Mouse (Mus musculus): ENCODE measurements around the gene Nup107.

- TF ChIP-seq GATA1 (IDR thresholded peaks at IDR 0.05; ENCODE audit: low read length) (no peak), TAL1 (IDR thresholded peaks at IDR 0.05; ENCODE audit: low read length) (no peak)
Observed at GRCm38 (mm10) chr10:117840431-117840995, 48.0 kb upstream of the Nup107 start.

Data from erythroblast, embryonic 14.5 days (primary cell).